Mouse (Mus musculus): ENCODE data around the gene Gm42906. TPM values are rescaled to one million over a fixed set of nuclear protein-coding genes. Genes with fewer than 3 reads are reported as not detected.

Gm42906 gene
- polyA plus RNA-seq, 1 experiment from 2014 or later, result not detected

DNA sequence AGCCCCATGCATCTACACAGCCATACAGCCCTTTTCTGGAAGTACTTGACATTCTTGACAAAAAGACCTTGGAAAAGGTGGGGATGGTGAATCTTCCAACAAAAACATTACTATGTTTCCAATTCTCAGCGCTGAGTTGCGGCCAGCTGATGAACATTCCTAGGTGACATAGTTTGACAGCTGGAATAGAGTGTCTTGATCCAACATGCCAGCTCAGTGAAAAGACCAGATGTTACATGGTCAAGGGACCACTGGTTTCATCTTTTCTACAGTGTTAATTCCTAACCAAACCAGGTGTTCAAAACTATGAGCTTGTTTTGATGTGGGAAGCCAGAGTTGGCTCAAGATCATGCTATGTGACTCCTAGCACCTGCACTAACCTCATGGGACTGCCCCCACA lies 48.8 kb downstream of the Gm42906 start:
- Histone ChIP-seq H3K4me2 (no peak overlapping the region), H3K9ac (ENCODE audit: low read depth, low read length) (no peak overlapping the region), H3K9me3 (replicated peaks; ENCODE audit: control insufficient read depth, low read length) (no peaks in the 10 kb centered on the region), H3K27me3 (ENCODE audit: control insufficient read depth, insufficient read depth, low read length) (no peaks in the 10 kb centered on the region), H3K4me1 (ENCODE audit: control insufficient read depth, insufficient read depth, low read length) (no peaks in the 10 kb centered on the region), H3K36me3 (ENCODE audit: control insufficient read depth, insufficient read depth, low read length) (no peaks in the 10 kb centered on the region), H3K4me3 (ENCODE audit: low read depth, low read length) (no peak overlapping the region), H3K27ac (ENCODE audit: low read depth, low read length) (no peak overlapping the region)
- WGBS (ENCODE audit: insufficient replicate concordance), result 82% methylated on average over 2 of the region's 2 CpGs
- no peak for ATAC-seq (replicated peaks; ENCODE audit: insufficient number of reproducible peaks, low FRiP score, low TSS enrichment)

- WGBS (ENCODE audit: insufficient replicate concordance), result 87% methylated on average over 4 of the region's 4 CpGs
- H3K4me2 ChIP-seq, result no peak overlapping the region
Measured at GRCm38 (mm10) chr5:151376931-151377330, 51.0 kb downstream of the Gm42906 start.

GRCm38 (mm10) chr5:151374825-151375224 lies 53.1 kb downstream of the Gm42906 start:
- WGBS (ENCODE audit: insufficient replicate concordance), result 70% methylated on average over 2 of the region's 2 CpGs

More at GRCm38 (mm10) chr5:151376931-151377330, 51.0 kb downstream of the Gm42906 start:
- no peak for ATAC-seq (replicated peaks; ENCODE audit: insufficient number of reproducible peaks, low FRiP score, low TSS enrichment)
- no peaks in the 10 kb centered on the region for H3K36me3 ChIP-seq (ENCODE audit: control insufficient read depth, insufficient read depth, low read length)
- H3K4me1 ChIP-seq (ENCODE audit: control insufficient read depth, insufficient read depth, low read length), result no peaks in the 10 kb centered on the region
- no peaks in the 10 kb centered on the region for H3K27me3 ChIP-seq (ENCODE audit: control insufficient read depth, insufficient read depth, low read length)
- no peaks in the 10 kb centered on the region for H3K9me3 ChIP-seq (replicated peaks; ENCODE audit: control insufficient read depth, low read length)
- no peak overlapping the region for H3K4me3 ChIP-seq (ENCODE audit: low read depth, low read length)
- H3K9ac ChIP-seq (ENCODE audit: low read depth, low read length), result no peak overlapping the region
- no peak overlapping the region for H3K27ac ChIP-seq (ENCODE audit: low read depth, low read length)

GRCm38 (mm10) chr5:151371130-151371529 lies 56.8 kb downstream of the Gm42906 start:
- Histone ChIP-seq H3K9ac (ENCODE audit: low read depth, low read length) (no peak overlapping the region), H3K27me3 (ENCODE audit: control insufficient read depth, insufficient read depth, low read length) (no peaks in the 10 kb centered on the region), H3K4me1 (ENCODE audit: control insufficient read depth, insufficient read depth, low read length) (peaks cover 11% of the 10 kb centered on the region), H3K4me2 (no peak overlapping the region), H3K9me3 (replicated peaks; ENCODE audit: control insufficient read depth, low read length) (no peaks in the 10 kb centered on the region), H3K36me3 (ENCODE audit: control insufficient read depth, insufficient read depth, low read length) (no peaks in the 10 kb centered on the region), H3K27ac (ENCODE audit: low read depth, low read length) (no peak overlapping the region), H3K4me3 (ENCODE audit: low read depth, low read length) (no peak overlapping the region)
- WGBS (ENCODE audit: insufficient replicate concordance), result 89% methylated on average over 2 of the region's 2 CpGs
- ATAC-seq (replicated peaks; ENCODE audit: insufficient number of reproducible peaks, low FRiP score, low TSS enrichment), result no peak

More at GRCm38 (mm10) chr5:151374825-151375224, 53.1 kb downstream of the Gm42906 start:
- no peaks in the 10 kb centered on the region for H3K4me1 ChIP-seq (ENCODE audit: control insufficient read depth, insufficient read depth, low read length)
- no peaks in the 10 kb centered on the region for H3K36me3 ChIP-seq (ENCODE audit: control insufficient read depth, insufficient read depth, low read length)
- H3K27me3 ChIP-seq (ENCODE audit: control insufficient read depth, insufficient read depth, low read length), result no peaks in the 10 kb centered on the region
- H3K4me3 ChIP-seq (ENCODE audit: low read depth, low read length), result no peak overlapping the region
- no peak overlapping the region for H3K4me2 ChIP-seq
- H3K9ac ChIP-seq (ENCODE audit: low read depth, low read length), result no peak overlapping the region
- H3K27ac ChIP-seq (ENCODE audit: low read depth, low read length), result no peak overlapping the region
- ATAC-seq (replicated peaks; ENCODE audit: insufficient number of reproducible peaks, low FRiP score, low TSS enrichment), result no peak
- H3K9me3 ChIP-seq (replicated peaks; ENCODE audit: control insufficient read depth, low read length), result no peaks in the 10 kb centered on the region

DNA sequence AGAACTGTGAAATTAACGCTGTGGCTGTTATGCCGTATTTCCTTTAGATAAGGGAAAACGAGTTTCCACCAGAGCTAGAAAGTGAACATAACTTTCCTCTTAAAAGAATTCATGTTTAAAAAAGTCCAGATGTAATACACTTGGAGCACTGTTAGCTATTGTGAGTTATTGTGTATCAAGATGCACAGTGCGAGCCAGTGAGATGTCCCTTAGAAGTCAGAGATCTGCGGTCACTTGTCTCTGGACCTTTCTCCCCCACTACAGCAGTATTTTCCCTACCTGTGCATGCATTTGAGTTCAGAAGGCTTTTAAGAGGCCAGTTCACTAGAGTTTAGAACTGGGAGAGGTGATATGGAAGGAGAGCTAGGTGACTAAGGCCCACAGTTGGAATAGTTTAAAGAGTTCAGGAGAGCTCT lies 58.6 kb downstream of the Gm42906 start:
- Histone ChIP-seq H3K4me3 (ENCODE audit: low read depth, low read length) (peak overlapping the region; percentile 60), H3K9ac (ENCODE audit: low read depth, low read length) (peak overlapping the region; percentile 95), H3K36me3 (ENCODE audit: control insufficient read depth, insufficient read depth, low read length) (no peaks in the 10 kb centered on the region), H3K4me1 (ENCODE audit: control insufficient read depth, insufficient read depth, low read length) (peaks cover 11% of the 10 kb centered on the region), H3K27ac (ENCODE audit: low read depth, low read length) (peak overlapping the region; percentile 98), H3K27me3 (ENCODE audit: control insufficient read depth, insufficient read depth, low read length) (no peaks in the 10 kb centered on the region), H3K4me2 (peak overlapping the region; percentile 78), H3K9me3 (replicated peaks; ENCODE audit: control insufficient read depth, low read length) (no peaks in the 10 kb centered on the region)
- WGBS (ENCODE audit: insufficient replicate concordance), result 42% methylated on average over 5 of the region's 5 CpGs
- no peak for ATAC-seq (replicated peaks; ENCODE audit: insufficient number of reproducible peaks, low FRiP score, low TSS enrichment)

DNA sequence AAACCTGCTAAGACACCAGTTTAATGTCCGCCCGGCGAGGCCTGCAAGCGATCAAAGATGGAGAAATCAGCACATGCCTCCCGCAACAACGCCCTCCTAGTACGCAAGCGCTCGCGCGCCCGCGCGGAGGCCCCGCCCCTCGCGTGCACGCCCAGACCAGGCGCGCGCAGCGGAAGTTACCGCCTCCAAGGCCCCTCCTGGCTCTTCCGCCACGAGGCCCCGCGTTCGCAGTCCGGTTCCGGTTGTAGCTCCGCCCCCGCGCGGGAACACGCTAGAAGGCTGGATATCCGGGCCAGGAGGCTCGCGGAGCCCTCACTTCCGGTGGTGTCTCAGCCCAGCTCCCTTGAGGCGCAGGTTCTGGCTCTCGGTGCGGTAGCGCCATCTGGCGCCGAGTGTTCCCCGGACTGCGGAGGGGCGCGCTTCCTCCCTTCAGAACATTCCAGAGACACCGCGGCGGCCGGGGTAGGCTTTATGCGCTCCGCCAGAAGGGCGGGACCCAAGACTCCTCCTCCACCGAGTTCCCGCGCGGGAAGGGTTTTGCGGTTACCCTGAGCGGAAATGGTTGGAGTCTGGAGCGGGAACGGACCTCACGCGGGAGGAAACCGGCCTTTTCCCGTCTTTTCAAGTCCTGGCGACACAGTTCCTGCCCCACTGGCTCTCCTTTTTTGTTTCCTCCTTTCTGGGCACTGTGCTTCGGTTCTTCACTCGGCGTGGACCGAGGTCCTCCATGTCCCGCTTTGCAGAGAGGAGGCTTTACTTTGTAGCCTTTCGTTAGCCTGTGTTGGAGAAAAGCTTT lies 59.4 kb downstream of the Gm42906 start:
- peak; percentile 99 for ATAC-seq (replicated peaks; ENCODE audit: insufficient number of reproducible peaks, low FRiP score, low TSS enrichment)
- Histone ChIP-seq H3K36me3 (ENCODE audit: control insufficient read depth, insufficient read depth, low read length) (no peaks in the 10 kb centered on the region), H3K27me3 (ENCODE audit: control insufficient read depth, insufficient read depth, low read length) (no peaks in the 10 kb centered on the region), H3K4me2 (peak overlapping the region; percentile 78), H3K4me1 (ENCODE audit: control insufficient read depth, insufficient read depth, low read length) (peaks cover 11% of the 10 kb centered on the region), H3K9ac (ENCODE audit: low read depth, low read length) (peak overlapping the region; percentile 95), H3K9me3 (replicated peaks; ENCODE audit: control insufficient read depth, low read length) (no peaks in the 10 kb centered on the region), H3K27ac (ENCODE audit: low read depth, low read length) (peak overlapping the region; percentile 98), H3K4me3 (ENCODE audit: low read depth, low read length) (peak overlapping the region; percentile 60)
- WGBS (ENCODE audit: insufficient replicate concordance), result under 1% methylated on average over 74 of the region's 75 CpGs

GRCm38 (mm10) chr5:151367881-151368394 lies 60.0 kb downstream of the Gm42906 start:
- 12% methylated on average over 16 of the region's 16 CpGs for WGBS (ENCODE audit: insufficient replicate concordance)

DNA sequence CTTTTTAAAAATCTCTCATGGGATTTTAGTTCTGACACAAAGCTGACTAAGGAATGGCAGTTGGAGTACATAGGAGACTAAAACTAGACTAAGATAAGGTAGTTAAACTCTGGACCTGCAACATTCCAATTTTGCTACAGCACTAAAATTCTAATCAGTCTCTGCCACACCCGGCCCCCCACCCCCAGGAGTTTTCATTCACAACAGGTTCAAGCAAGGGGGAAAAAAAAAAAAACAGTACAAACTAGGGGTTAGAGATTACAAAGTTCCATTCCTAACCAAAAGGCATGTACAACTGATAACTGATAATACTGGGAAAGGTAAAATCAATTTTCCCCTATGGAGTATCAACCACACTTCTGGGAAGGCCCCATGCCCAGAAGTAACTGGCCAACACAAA lies 60.6 kb downstream of the Gm42906 start:
- H3K4me3 ChIP-seq (ENCODE audit: low read depth, low read length), result peak overlapping the region; percentile 60; the same call in 1 of the 2 replicates
- H3K4me1 ChIP-seq (ENCODE audit: control insufficient read depth, insufficient read depth, low read length), result peaks cover 11% of the 10 kb centered on the region
- H3K27ac ChIP-seq (ENCODE audit: low read depth, low read length), result no peak overlapping the region
- no peaks in the 10 kb centered on the region for H3K9me3 ChIP-seq (replicated peaks; ENCODE audit: control insufficient read depth, low read length)
- H3K36me3 ChIP-seq (ENCODE audit: control insufficient read depth, insufficient read depth, low read length), result no peaks in the 10 kb centered on the region
- WGBS (ENCODE audit: insufficient replicate concordance), result 80% methylated on average over 1 of the region's 1 CpGs
- H3K27me3 ChIP-seq (ENCODE audit: control insufficient read depth, insufficient read depth, low read length), result no peaks in the 10 kb centered on the region
- H3K9ac ChIP-seq (ENCODE audit: low read depth, low read length), result peak overlapping the region; percentile 80; the same call in 1 of the 2 replicates
- H3K4me2 ChIP-seq, result peak overlapping the region; percentile 78
- no peak for ATAC-seq (replicated peaks; ENCODE audit: insufficient number of reproducible peaks, low FRiP score, low TSS enrichment)

More at GRCm38 (mm10) chr5:151367881-151368394, 60.0 kb downstream of the Gm42906 start:
- Histone ChIP-seq H3K4me1 (ENCODE audit: control insufficient read depth, insufficient read depth, low read length) (peaks cover 11% of the 10 kb centered on the region), H3K4me3 (ENCODE audit: low read depth, low read length) (peak overlapping the region; percentile 60), H3K27ac (ENCODE audit: low read depth, low read length) (peak overlapping the region; percentile 98), H3K27me3 (ENCODE audit: control insufficient read depth, insufficient read depth, low read length) (no peaks in the 10 kb centered on the region), H3K9ac (ENCODE audit: low read depth, low read length) (peak overlapping the region; percentile 80), H3K36me3 (ENCODE audit: control insufficient read depth, insufficient read depth, low read length) (no peaks in the 10 kb centered on the region), H3K9me3 (replicated peaks; ENCODE audit: control insufficient read depth, low read length) (no peaks in the 10 kb centered on the region), H3K4me2 (peak overlapping the region; percentile 78)
- ATAC-seq (replicated peaks; ENCODE audit: insufficient number of reproducible peaks, low FRiP score, low TSS enrichment), result peak; percentile 36

All from heart, embryonic 11.5 days (tissue).